Mouse (Mus musculus) liver, postnatal 0 days (tissue): ENCODE results near the gene Adam10.

Source experiments
- CTCF ChIP-seq: sonication (generic); IDR thresholded peaks from 2 replicates; pipeline ENCODE4 v1.5.1; 2016; ENCODE audit warnings: antibody characterized with exemption, low read depth
- EP300 ChIP-seq: IDR thresholded peaks from 2 replicates; pipeline ENCODE4 v1.6.1; 2016; ENCODE audit warnings: antibody characterized with exemption, low read depth, mild to moderate bottlenecking

- TF ChIP-seq CTCF (peak; percentile 65), EP300 (no peak)
Measured at GRCm38 (mm10) chr9:70668048-70668447, 10.7 kb upstream of the Adam10 start.
